Mouse (Mus musculus) liver, embryonic 15.5 days (tissue): ENCODE results near the gene Scube1. TPM values are rescaled to one million over a fixed set of nuclear protein-coding genes. Genes with fewer than 3 reads are reported as not detected.

Experiments
- ATAC-seq: fragments of 200-750 bp; cut with Nextera tagmentation; 2 replicates; pipeline ENCODE4 v1.8.0; 2017; ENCODE audit warnings: moderate number of reproducible peaks, mild to moderate bottlenecking, moderate library complexity; ENCODE audit not compliant: insufficient read depth
- H3K27ac ChIP-seq: fragments of 300-500 bp; sonication (generic); replicated peaks from 2 replicates; pipeline ENCODE4 v1.5.1; 2015; ENCODE audit warnings: mild to moderate bottlenecking, inconsistent platforms
- H3K27me3 ChIP-seq: fragments of 300-500 bp; sonication (generic); 2 replicates; pipeline ENCODE4 v1.6.1; 2015; ENCODE audit warnings: mild to moderate bottlenecking, inconsistent platforms
- H3K36me3 ChIP-seq: fragments of 300-500 bp; sonication (generic); replicated peaks from 2 replicates; pipeline ENCODE4 v1.6.1; 2015; ENCODE audit warnings: moderate library complexity, mild to moderate bottlenecking, inconsistent platforms
- H3K4me1 ChIP-seq: fragments of 300-500 bp; sonication (generic); replicated peaks from 2 replicates; pipeline ENCODE4 v1.6.1; 2015; ENCODE audit warnings: inconsistent platforms
- H3K4me2 ChIP-seq: fragments of 300-500 bp; sonication (generic); 2 replicates; pipeline ENCODE4 v1.6.1; 2015; ENCODE audit warnings: moderate library complexity, mild to moderate bottlenecking, inconsistent platforms
- H3K4me3 ChIP-seq: fragments of 300-500 bp; sonication (generic); replicated peaks from 2 replicates; pipeline ENCODE4 v1.5.1; 2015; ENCODE audit warnings: mild to moderate bottlenecking, inconsistent platforms
- H3K9ac ChIP-seq: fragments of 300-500 bp; sonication (generic); 2 replicates; pipeline ENCODE4 v1.6.1; 2015; ENCODE audit warnings: moderate library complexity, mild to moderate bottlenecking, inconsistent platforms
- H3K9me3 ChIP-seq: fragments of 300-500 bp; sonication (generic); replicated peaks from 2 replicates; pipeline ENCODE4 v1.6.1; 2016; ENCODE audit warnings: inconsistent platforms
- WGBS: fragments of 180-500 bp; shearing (Covaris S2); methylation state at CpG from one replicate; pipeline ENCODE4 v1.1.7; 2015; ENCODE audit warnings: mixed read lengths; ENCODE audit not compliant: insufficient replicate concordance; 5-methylcytosine and 5-hydroxymethylcytosine counted together
- polyA plus RNA-seq: library from polyadenylated mRNA; unstranded; fragments of >200 nt; fragmentation: Nextera tagmentation; extraction: Ambion mirVana; gene quantifications from 2 replicates; pipeline ENCODE4 v1.2.1, GENCODE M21; 2015

The Scube1 gene
- polyA plus RNA-seq, 1 experiment from 2014 or later, result 0.16 TPM

- no peaks in the 10 kb centered on the region for H3K4me1 ChIP-seq
- ATAC-seq, result no peak
- H3K4me3 ChIP-seq, result no peak overlapping the region
- H3K4me2 ChIP-seq, result no peak overlapping the region
- H3K27ac ChIP-seq, result no peak overlapping the region
- no peaks in the 10 kb centered on the region for H3K9me3 ChIP-seq
- H3K9ac ChIP-seq, result no peak overlapping the region
- no peaks in the 10 kb centered on the region for H3K36me3 ChIP-seq
- H3K27me3 ChIP-seq, result peaks cover 4% of the 10 kb centered on the region; the same call in 1 of the 2 replicates
- 44% methylated on average over 4 of the region's 4 CpGs for WGBS
These were observed 61.8 kb downstream of the Scube1 start for GRCm38 (mm10) chr15:83663066-83663465.

- Histone ChIP-seq H3K4me3 (no peak overlapping the region), H3K4me2 (no peak overlapping the region), H3K27ac (no peak overlapping the region), H3K36me3 (no peaks in the 10 kb centered on the region), H3K4me1 (no peaks in the 10 kb centered on the region), H3K9me3 (no peaks in the 10 kb centered on the region), H3K27me3 (peaks cover 4% of the 10 kb centered on the region; the same call in 1 of the 2 replicates), H3K9ac (no peak overlapping the region)
- no peak for ATAC-seq
- WGBS, result 56% methylated on average over 7 of the region's 7 CpGs
These were observed 62.7 kb downstream of the Scube1 start for GRCm38 (mm10) chr15:83662106-83662505.

GRCm38 (mm10) chr15:83642518-83642917 is 82.3 kb downstream of the Scube1 start:
- no peak overlapping the region for H3K9ac ChIP-seq
- no peaks in the 10 kb centered on the region for H3K9me3 ChIP-seq
- no peaks in the 10 kb centered on the region; the same call in 1 of the 2 replicates for H3K27me3 ChIP-seq
- H3K27ac ChIP-seq, result no peak overlapping the region
- 64% methylated on average over 6 of the region's 6 CpGs for WGBS
- ATAC-seq, result no peak
- H3K36me3 ChIP-seq, result no peaks in the 10 kb centered on the region
- H3K4me2 ChIP-seq, result no peak overlapping the region
- H3K4me1 ChIP-seq, result no peaks in the 10 kb centered on the region
- no peak overlapping the region for H3K4me3 ChIP-seq

GRCm38 (mm10) chr15:83640208-83640607 is 84.6 kb downstream of the Scube1 start:
- WGBS, result 22% methylated on average over 4 of the region's 4 CpGs
- no peaks in the 10 kb centered on the region for H3K4me1 ChIP-seq
- no peak overlapping the region for H3K4me3 ChIP-seq
- no peaks in the 10 kb centered on the region for H3K9me3 ChIP-seq
- ATAC-seq, result no peak
- H3K9ac ChIP-seq, result no peak overlapping the region
- H3K36me3 ChIP-seq, result no peaks in the 10 kb centered on the region
- H3K27ac ChIP-seq, result no peak overlapping the region
- no peak overlapping the region for H3K4me2 ChIP-seq
- no peaks in the 10 kb centered on the region; the same call in 1 of the 2 replicates for H3K27me3 ChIP-seq

GRCm38 (mm10) chr15:83639160-83639559 is 85.7 kb downstream of the Scube1 start:
- Histone ChIP-seq H3K36me3 (no peaks in the 10 kb centered on the region), H3K27ac (no peak overlapping the region), H3K9me3 (no peaks in the 10 kb centered on the region), H3K4me3 (no peak overlapping the region), H3K4me2 (no peak overlapping the region), H3K27me3 (no peaks in the 10 kb centered on the region; the same call in 1 of the 2 replicates), H3K4me1 (no peaks in the 10 kb centered on the region), H3K9ac (no peak overlapping the region)
- WGBS, result 39% methylated on average over 3 of the region's 3 CpGs
- no peak for ATAC-seq

- Histone ChIP-seq H3K36me3 (no peaks in the 10 kb centered on the region), H3K4me1 (no peaks in the 10 kb centered on the region), H3K4me3 (no peak overlapping the region), H3K4me2 (no peak overlapping the region), H3K27me3 (no peaks in the 10 kb centered on the region; the same call in 1 of the 2 replicates), H3K27ac (no peak overlapping the region), H3K9me3 (no peaks in the 10 kb centered on the region), H3K9ac (no peak overlapping the region)
- ATAC-seq, result no peak
- WGBS, result 74% methylated on average over 20 of the region's 20 CpGs
These were observed 86.5 kb downstream of the Scube1 start for GRCm38 (mm10) chr15:83638196-83638899.

- Histone ChIP-seq H3K9ac (no peak overlapping the region), H3K27ac (no peak overlapping the region), H3K27me3 (no peaks in the 10 kb centered on the region; the same call in 1 of the 2 replicates), H3K4me2 (no peak overlapping the region), H3K9me3 (no peaks in the 10 kb centered on the region), H3K4me1 (no peaks in the 10 kb centered on the region), H3K36me3 (no peaks in the 10 kb centered on the region), H3K4me3 (no peak overlapping the region)
- WGBS, result 52% methylated on average over 6 of the region's 6 CpGs
- ATAC-seq, result no peak
These were observed 88.1 kb downstream of the Scube1 start for GRCm38 (mm10) chr15:83636759-83637158.

GRCm38 (mm10) chr15:83635251-83635650 is 89.6 kb downstream of the Scube1 start:
- no peak overlapping the region for H3K27ac ChIP-seq
- H3K36me3 ChIP-seq, result no peaks in the 10 kb centered on the region
- H3K9ac ChIP-seq, result no peak overlapping the region
- no peak for ATAC-seq
- no peaks in the 10 kb centered on the region for H3K4me1 ChIP-seq
- no peak overlapping the region for H3K4me3 ChIP-seq
- no peaks in the 10 kb centered on the region for H3K9me3 ChIP-seq
- H3K4me2 ChIP-seq, result no peak overlapping the region
- WGBS, result 16% methylated on average over 3 of the region's 3 CpGs
- no peaks in the 10 kb centered on the region; the same call in 1 of the 2 replicates for H3K27me3 ChIP-seq

- H3K27ac ChIP-seq, result no peak overlapping the region
- no peak overlapping the region for H3K9ac ChIP-seq
- H3K4me2 ChIP-seq, result no peak overlapping the region
- 3% methylated on average over 1 of the region's 1 CpGs for WGBS
- ATAC-seq, result no peak
- no peaks in the 10 kb centered on the region for H3K4me1 ChIP-seq
- H3K36me3 ChIP-seq, result no peaks in the 10 kb centered on the region
- H3K9me3 ChIP-seq, result no peaks in the 10 kb centered on the region
- no peaks in the 10 kb centered on the region; the same call in 1 of the 2 replicates for H3K27me3 ChIP-seq
- H3K4me3 ChIP-seq, result no peak overlapping the region
These were observed 90.7 kb downstream of the Scube1 start for GRCm38 (mm10) chr15:83634076-83634475.

GRCm38 (mm10) chr15:83631071-83631470 is 93.8 kb downstream of the Scube1 start:
- Histone ChIP-seq H3K9me3 (no peaks in the 10 kb centered on the region), H3K27me3 (no peaks in the 10 kb centered on the region), H3K4me2 (no peak overlapping the region), H3K36me3 (no peaks in the 10 kb centered on the region), H3K9ac (no peak overlapping the region), H3K4me3 (no peak overlapping the region), H3K27ac (no peak overlapping the region), H3K4me1 (no peaks in the 10 kb centered on the region)
- WGBS, result 60% methylated on average over 7 of the region's 7 CpGs
- no peak for ATAC-seq

- Histone ChIP-seq H3K4me1 (no peaks in the 10 kb centered on the region), H3K27me3 (no peaks in the 10 kb centered on the region), H3K36me3 (no peaks in the 10 kb centered on the region), H3K9ac (no peak overlapping the region), H3K4me3 (no peak overlapping the region), H3K9me3 (no peaks in the 10 kb centered on the region), H3K27ac (no peak overlapping the region), H3K4me2 (no peak overlapping the region)
- no peak for ATAC-seq
- WGBS, result 49% methylated on average over 3 of the region's 3 CpGs
These were observed 95.1 kb downstream of the Scube1 start for GRCm38 (mm10) chr15:83629716-83630115.
